Mouse (Mus musculus) midbrain, embryonic 11.5 days (tissue): Measurements from ENCODE around the gene Mrm2. TPM values are rescaled to one million over a fixed set of nuclear protein-coding genes. Genes with fewer than 3 reads are reported as not detected.

Experiments used
- polyA plus RNA-seq: library from polyadenylated mRNA; unstranded; fragments of >200 nt; fragmentation: Nextera tagmentation; extraction: Ambion mirVana; gene quantifications from 2 replicates; pipeline ENCODE4 v1.2.1, GENCODE M21; 2014

The Mrm2 gene
- polyA plus RNA-seq, 1 experiment from 2014 or later = 22.4 TPM

Other genes starting within 250 kb of the Mrm2 start
- gene Mad1l1, start 10.3 kb downstream of the Mrm2 start, polyA plus RNA-seq = 37.5 and 44.2 TPM in 2 replicates
- gene Nudt1, start 10.2 kb downstream of the Mrm2 start, polyA plus RNA-seq = 41.2 and 48.5 TPM in 2 replicates
- gene Snx8, start 57.4 kb upstream of the Mrm2 start, polyA plus RNA-seq = 7.4 and 9.9 TPM in 2 replicates
- gene Eif3b, start 87.4 kb upstream of the Mrm2 start, polyA plus RNA-seq = 163 and 166 TPM in 2 replicates
- gene Gm4869, start 113.7 kb upstream of the Mrm2 start, polyA plus RNA-seq = not detected in 2 replicates
- gene Chst12, start 173.7 kb upstream of the Mrm2 start, polyA plus RNA-seq = 7.9 and 9.1 TPM in 2 replicates
- 0.39 TPM in 1 of 2 replicates, not detected in the other for gene Grifin, start 233.2 kb upstream of the Mrm2 start, polyA plus RNA-seq